Mouse (Mus musculus) cortical plate, adult 2 months (tissue): Measurements from ENCODE around the gene Auts2.

Source experiments
- CTCF ChIP-seq: fragments of 200-500 bp; IDR thresholded peaks from 2 replicates; pipeline ENCODE4 v1.5.1; 2011; ENCODE audit warnings: mild to moderate bottlenecking, control low read depth, low read length; ENCODE audit not compliant: insufficient read depth; ENCODE audit errors: extremely low read depth
- POLR2A ChIP-seq: fragments of 200-500 bp; IDR thresholded peaks from 2 replicates; pipeline ENCODE4 v1.6.1; 2011; ENCODE audit warnings: mild to moderate bottlenecking, low read length, control low read depth; ENCODE audit not compliant: insufficient read depth; ENCODE audit errors: extremely low read depth

GRCm38 (mm10) chr5:132543118-132544071 is at the start of gene Auts2:
- TF ChIP-seq CTCF (no peak), POLR2A (0 out of 2 replicates have a peak, but pooled peaks have one; percentile 29)
